Mouse (Mus musculus) C2C12 (cell line): Measurements from ENCODE around the gene Nxn.

Source experiments
- CTCF ChIP-seq: IDR thresholded peaks from one replicate; pipeline ENCODE4 v1.5.1; 2011; ENCODE audit not compliant: control insufficient read depth, insufficient read depth, insufficient read length
- MYOG ChIP-seq: IDR thresholded peaks from one replicate; pipeline ENCODE4 v1.6.1; 2011; ENCODE audit not compliant: control insufficient read depth, insufficient read length; ENCODE audit errors: extremely low read depth

DNA sequence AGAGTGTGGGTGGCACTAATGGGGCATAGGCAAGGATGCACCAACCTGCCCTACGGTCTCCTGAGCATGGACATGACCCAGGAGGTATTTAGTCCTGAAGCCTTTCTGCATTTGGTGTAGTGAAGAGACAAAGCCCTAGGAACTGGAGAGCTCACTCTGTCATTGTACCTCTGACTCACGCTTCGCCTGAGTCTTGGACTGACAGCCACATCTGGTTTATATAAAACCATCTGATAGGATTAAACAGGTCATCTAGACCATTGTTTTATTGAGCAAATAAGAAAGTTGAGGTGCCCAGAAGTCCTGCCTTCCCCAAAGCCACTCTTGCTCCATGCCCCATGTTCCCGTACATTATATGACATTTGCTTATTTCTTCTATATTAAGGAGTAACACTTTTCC is 93.4 kb downstream of the Nxn start:
- TF ChIP-seq CTCF (no peak), MYOG (no peak)
